Comparison of ENCODE assay signal across 18 mouse cellular contexts in the genomic region with DNA sequence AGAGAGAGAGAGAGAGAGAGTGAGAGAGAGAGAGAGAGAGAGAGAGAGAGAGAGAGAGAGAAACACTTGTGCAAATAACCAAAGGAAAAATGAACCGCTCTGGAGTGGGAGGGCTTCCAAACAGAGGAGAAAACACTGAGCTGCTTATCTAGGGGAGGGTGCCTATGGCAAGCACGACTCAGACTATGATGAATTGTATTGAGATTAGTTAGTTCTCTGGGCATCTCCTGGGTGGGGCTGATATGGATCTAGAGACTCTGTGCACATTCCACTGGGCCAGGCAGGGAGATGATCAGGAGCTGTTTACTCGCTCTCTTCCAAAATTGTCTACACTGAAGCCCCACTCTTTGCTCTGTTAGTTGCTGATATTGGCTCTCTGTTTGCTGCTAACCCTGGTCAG. TPM values are rescaled to one million over a fixed set of nuclear protein-coding genes. Genes with fewer than 3 reads are reported as not detected.
"Had no signal": no experiment of that assay in that cellular context is flagged by ENCODE, and none has a peak within 500 bp of the region (broad histone marks: within the 10 kb centered on the region; RNA-seq: fewer than 3 reads in every experiment).

No protein-coding gene starts in this region.

- H3K27me3 ChIP-seq: limb, embryonic 12.5 days; liver, embryonic 13.5 days; lung, embryonic 15.5 days; neural tube, embryonic 12.5 days had no signal

- DNase-seq: kidney, adult 8-10 months; kidney, postnatal 36 days; liver; liver, embryonic 13.5 days; liver, postnatal 0 days; lung, postnatal 14 days; midbrain, embryonic 14.5 days; thymus, postnatal 36 days had no signal

- ATAC-seq: liver, postnatal 0 days had no signal

- H3K9ac ChIP-seq: limb, embryonic 12.5 days; liver, embryonic 13.5 days; liver, postnatal 0 days; lung, embryonic 15.5 days; neural tube, embryonic 12.5 days had no signal

- H3K4me3 ChIP-seq: limb, embryonic 12.5 days; liver, embryonic 13.5 days; lung, embryonic 15.5 days; midbrain, embryonic 10.5 days; myocyte; neural tube, embryonic 12.5 days had no signal

- H3K27ac ChIP-seq: limb, embryonic 12.5 days; liver, embryonic 13.5 days; lung, embryonic 15.5 days; midbrain, embryonic 10.5 days; neural tube, embryonic 12.5 days had no signal

- H3K4me1 ChIP-seq: limb, embryonic 12.5 days; lung, embryonic 15.5 days; midbrain, embryonic 10.5 days; neural tube, embryonic 12.5 days had no signal

- H3K9me3 ChIP-seq: limb, embryonic 12.5 days; liver, embryonic 13.5 days; lung, embryonic 15.5 days; neural tube, embryonic 12.5 days had no signal

- H3K36me3 ChIP-seq: limb, embryonic 12.5 days; liver, embryonic 13.5 days; lung, embryonic 15.5 days; midbrain, embryonic 10.5 days; neural tube, embryonic 12.5 days had no signal

- H3K4me2 ChIP-seq: limb, embryonic 12.5 days; liver, embryonic 13.5 days; lung, embryonic 15.5 days; neural tube, embryonic 12.5 days had no signal

RNA-seq across cellular contexts. Expression of a gene that starts 24.5 kb away (rescaled TPM):
- total RNA-seq: layer of hippocampus, adult 18-20 months; layer of hippocampus, postnatal 10 days; left cerebral cortex, postnatal 36 days had no signal
- polyA plus RNA-seq: kidney, embryonic 16.5 days; limb, embryonic 12.5 days; liver, embryonic 13.5 days; midbrain, embryonic 10.5 days had no signal

RNA-seq across cellular contexts. Expression of a gene that starts 26.7 kb away (rescaled TPM):
- total RNA-seq: neutrophil, adult 5-6 weeks had no signal
- polyA plus RNA-seq: kidney, embryonic 16.5 days; liver, embryonic 13.5 days; liver, postnatal 0 days; lung, embryonic 15.5 days; neural tube, embryonic 12.5 days had no signal
